Mouse (Mus musculus) right cerebral cortex, postnatal 36 days (tissue): ENCODE measurements around the gene Col4a3.

Source experiments
- DNase-seq, 2 experiments: peaks; one replicate each; pipeline ENCODE4 v3.0.0; 2022; ENCODE audit warnings: low spot score in 2 of 2, mixed read lengths in 1 of 2

Col4a3 gene

DNA sequence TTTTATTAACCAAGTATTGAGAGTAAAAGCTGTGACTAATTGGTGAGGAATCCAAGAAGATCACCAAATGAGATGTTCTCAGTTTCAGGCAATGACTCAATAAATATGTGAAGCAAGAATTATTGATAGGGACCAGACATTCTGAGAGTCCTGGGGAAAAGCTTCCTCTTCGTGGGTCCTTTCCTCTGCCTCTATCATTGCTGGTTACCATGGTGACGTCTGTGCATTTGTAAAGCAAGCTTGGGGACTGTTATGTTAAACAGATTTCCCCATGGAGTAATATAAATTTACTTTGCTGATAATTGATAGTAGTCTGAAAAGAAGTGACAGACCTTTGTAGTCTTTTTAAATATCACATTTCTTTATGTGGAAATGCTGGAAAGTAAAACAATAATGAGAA is 76.8 kb downstream of the Col4a3 start:
- no peak for DNase-seq

DNA sequence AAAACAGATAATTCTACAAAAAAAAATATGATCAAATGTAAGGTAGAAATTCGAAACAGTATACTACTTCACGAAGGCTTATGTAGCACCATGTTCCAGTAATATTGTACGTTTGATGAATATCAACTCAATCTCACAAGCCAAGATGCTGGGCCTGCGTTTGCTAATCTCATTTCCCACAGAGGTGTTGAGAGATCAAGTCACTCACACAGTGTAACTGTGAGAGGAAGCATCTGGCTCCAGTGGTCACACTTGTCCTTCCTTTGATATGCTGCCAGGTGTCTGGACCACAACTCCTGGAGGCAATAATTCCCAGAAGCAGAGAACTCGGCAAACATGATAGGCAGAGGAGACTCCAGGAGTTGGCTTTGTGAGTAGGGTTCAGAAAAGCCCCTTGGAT is 99.6 kb downstream of the Col4a3 start:
- no peak for DNase-seq

DNA sequence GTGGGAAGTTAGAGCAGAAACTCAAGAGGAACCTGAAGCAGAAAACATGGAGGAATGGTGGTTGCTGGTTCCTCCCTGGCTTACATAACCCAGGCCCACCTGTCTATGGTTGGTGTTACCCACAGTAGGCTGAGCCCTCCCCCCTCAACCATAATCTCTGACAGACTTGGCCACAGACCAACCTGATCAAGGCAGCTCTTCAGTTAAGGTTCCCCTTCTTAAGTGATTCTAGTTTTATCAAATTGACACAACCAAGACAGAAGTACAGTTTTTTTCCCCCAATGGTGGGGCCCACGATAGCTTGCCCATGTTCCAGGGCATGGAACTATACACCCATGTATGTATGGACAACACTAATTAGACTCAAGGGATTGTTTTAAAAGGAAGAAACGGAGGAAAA is 100.1 kb downstream of the Col4a3 start:
- no peak for DNase-seq

DNA sequence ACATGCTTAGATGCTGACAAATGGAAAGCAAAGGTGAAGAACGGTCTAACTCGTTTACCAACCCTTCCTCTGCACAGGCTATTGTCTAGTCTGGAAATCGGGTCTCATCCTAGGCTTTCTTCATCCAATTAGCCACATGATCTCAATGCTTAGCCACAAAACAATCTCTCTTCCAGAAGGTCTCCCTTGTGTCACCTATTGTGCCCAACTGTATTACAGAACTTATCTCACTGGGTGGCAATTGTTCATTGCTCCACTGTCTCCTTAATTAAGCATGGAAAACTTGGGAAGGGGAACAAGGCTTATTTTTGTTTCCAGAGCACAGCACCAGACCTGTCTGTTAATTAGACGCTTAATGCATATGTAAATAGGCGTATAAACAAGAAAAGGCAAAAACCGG is 101.2 kb downstream of the Col4a3 start:
- no peak for DNase-seq

DNA sequence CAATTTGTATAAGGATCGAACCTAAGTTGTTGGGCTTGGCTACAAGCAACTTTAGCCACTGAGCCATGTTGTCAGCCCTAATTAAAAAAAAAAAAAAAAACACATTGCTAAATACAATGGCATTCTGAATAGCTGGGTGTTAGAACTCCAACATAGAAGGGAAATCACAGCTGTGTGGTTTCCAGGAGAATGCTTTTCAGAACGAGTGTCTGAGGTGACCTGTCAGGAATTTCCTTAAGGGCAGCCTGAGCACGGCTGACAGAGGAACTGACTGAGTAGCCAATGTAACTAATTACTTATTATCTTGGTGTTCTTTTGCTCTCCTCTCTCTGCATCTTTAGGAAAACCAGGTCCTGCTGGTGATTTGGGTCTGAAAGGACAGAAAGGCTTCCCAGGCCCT is 109.2 kb downstream of the Col4a3 start:
- no peak for DNase-seq

DNA sequence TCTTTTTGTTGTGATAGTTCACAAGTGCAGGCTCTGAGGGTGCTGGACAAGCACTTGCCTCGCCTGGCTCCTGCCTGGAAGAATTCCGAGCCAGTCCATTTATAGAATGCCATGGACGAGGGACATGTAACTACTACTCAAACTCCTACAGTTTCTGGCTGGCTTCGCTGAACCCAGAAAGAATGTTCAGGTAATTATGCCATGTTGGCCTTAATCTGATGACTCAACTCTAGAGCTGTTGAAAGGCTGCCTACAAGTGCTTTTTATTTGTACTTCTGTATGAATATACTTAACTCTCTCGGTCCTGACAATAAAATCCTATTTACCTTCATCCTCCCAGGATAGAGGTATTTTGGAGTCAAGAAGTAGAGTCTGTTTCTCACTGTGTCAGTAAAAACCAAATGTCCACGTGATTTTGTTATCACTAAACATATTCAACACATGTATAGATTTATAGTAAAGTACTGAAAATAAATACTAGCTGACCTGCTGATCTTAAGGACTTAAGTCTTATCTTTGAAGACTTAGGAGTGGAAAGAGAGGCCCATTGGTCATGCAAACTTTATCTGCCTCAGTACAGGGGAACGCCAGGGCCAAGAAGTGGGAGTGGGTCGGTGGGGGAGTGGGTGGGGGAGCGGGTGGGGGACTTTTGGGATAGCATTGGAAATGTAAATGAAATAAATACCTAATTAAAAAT is 131.2 kb downstream of the Col4a3 start:
- DNase-seq, result no peak

DNA sequence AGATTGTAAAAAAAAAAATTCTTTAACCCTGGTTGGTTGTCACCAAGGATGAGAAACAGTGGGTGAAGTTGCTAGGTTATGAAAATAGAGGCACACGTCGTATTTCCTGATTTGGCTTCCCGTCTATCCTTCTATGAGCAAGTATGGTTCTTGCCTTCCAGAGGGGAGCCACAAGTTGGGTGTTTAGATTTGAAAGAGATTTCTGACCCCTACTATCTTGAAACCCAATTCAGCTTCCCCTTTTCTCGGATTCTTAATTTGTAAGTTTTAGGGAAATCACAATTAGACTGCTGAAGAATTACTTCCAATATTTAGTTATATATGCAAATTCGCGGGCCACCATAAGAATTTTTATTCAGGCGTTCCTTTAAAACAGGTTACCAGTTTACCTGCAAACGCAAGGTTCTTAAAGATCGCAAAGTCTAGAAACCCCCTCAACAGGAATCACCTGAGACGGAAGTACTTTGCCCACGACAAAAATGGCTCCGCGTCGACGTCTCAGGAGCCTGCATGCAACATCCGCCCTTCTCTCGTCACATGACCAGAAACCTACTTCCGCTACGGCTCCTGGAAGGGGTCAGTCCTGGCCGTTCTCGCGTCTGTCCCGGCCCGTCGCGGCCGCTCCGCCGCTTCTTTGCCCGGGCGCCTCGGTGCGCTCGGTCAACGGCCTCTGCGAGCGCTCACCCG is 137.8 kb downstream of the Col4a3 start, which contains the start of gene Mff:
TSS of gene Mff (plus strand) at position 552 of the 687 bp plus-strand sequence.
- peak; percentile 89 to 90 for DNase-seq

DNA sequence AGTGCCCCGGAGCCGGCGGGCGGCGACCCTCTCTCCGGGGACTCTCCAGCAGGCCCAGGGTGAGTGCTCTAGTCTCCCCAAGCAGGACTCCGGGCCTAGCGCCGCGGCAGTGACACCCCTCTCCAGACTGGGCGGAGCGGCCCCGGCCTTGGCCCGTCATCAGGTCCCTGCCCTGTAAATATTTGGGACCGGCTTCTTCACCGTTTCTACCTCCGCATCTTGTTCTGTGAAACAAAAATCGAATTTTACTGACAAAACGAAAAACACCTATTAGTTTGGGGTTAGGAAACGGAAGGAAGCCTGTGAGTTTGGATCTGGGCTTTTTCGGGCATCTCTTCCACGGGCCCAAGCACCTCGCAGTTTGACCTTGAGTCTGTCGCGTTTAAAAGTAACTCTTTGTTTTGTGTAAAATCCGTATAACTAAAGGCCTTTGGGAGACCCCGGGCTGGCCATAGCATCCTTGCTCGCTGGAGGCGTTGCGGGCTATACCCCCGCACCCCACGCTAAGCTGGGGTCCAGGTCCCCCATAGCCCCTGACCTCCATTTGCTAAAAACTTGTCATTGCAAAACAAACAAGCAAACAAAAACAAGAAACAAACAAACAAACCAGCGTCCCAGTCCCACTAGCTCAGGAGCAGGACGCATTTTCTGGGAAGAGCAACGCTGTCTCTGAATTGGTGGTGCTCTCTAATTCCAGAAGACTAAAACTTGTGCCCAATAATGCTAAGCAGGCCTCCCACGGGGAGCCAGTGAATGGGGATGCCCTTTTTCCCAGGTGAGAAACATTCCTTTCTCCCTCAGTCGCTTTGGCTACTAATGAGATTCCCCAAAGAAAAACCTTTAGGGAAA is 138.5 kb downstream of the Col4a3 start:
- DNase-seq, result no peak

DNA sequence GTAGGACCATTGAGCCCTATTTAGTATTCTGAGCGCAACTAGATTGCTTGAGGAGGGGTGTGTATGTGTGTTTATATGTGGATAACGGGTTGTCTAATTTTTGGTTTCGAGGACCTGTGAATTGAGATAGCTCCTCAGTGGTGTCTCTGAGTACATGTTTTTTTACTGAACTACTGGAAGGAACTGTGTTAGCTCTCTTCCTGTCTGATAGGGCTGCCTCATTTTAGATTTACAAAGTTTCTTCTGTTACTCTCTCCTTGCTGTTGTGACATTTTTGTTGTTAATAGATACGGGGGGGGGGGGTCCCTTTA is 139.1 kb downstream of the Col4a3 start:
- DNase-seq, result no peak

DNA sequence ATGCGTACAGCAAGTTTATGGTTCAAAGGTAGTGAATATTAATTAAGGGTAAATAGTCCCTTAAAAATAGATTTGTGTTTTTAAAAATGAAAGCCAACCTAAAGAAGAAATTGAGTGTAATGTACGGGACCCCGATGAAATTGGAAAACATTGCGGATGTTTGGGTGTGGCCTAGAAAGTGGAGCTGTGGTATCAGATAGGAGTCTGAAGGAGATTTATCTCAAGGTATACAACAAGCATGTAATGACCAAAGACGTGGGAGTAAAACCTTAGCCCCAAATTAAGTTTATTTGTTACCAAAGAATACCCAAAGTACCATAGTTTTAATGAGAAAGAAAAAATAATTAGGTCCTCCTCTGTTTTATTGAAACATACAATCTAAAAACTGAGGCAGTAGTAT is 139.8 kb downstream of the Col4a3 start:
- DNase-seq, result no peak

DNA sequence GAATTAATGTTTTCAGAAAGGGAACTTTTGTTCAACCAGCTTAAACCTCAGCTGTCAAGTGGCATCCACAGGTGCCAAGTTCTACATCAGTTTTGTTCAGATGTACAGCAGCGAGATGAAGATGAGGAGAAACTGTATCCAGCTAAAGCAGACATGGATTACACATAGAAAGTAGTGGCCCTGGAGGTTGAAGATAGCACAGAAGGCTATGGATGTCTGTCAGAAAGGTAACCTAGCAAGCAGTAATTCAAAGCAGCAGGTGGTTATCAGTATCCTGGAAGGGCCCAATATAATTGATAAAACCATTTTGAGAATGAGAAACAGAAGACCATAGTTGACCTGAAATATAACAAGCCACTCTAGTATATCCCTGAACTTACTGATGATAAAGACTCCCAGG is 146.6 kb downstream of the Col4a3 start:
- DNase-seq, result no peak

DNA sequence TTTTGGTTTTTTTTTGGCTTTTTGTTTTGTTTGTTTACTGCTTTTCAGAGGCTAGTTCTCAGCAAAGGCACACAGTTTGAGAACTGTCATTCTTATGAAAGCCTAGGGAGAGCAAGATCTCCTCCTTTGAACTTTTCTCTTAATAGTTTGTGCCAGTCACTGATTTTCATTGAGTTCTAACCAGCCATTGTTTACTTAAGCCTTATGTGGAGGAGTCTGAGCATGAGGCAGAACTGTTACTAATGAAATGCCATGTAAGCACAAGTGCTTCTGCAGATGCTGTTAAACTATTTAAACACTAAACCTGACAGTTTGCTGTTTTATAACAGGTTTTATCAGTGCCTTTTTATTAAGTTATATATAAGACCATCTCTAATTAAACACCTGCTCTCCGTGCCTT is 151.3 kb downstream of the Col4a3 start:
- DNase-seq, result no peak

DNA sequence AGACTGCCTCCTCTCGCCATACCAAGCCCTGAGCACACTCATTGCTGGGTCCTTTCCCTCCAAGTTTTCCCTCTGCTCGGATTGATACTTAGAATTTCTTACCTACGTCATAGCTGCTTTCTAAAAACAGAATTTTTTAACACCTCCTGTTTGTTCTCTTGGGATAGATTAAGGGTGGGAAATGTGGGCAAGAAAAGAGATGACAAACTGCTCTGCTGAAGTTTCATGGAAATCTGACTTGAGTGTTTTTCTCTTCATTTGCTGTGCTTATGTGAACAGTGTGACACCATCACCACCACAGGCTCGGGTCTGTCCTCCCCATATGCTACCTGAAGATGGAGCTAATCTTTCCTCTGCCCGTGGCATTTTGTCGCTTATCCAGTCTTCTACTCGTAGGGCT is 154.8 kb downstream of the Col4a3 start:
- DNase-seq, result no peak

DNA sequence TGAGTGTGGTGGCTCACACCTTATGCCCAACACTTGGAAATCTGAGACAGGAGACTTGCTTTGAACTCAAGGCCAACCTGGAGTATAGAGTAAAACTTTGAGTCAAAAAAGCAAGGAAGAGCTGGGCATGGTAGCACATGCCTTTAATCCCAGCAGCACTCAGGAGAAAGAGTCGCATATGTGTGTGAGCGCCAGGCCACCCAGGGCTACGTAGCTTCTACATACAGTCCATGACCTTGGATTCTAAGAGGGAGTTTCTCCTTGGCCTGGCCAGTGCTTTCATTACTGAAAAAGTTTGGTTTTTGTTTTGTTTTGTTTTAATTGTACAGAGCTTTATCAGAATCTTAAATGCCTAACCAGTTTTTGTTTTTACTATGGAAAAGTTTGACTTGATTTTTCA is 157.2 kb downstream of the Col4a3 start:
- DNase-seq, result no peak

DNA sequence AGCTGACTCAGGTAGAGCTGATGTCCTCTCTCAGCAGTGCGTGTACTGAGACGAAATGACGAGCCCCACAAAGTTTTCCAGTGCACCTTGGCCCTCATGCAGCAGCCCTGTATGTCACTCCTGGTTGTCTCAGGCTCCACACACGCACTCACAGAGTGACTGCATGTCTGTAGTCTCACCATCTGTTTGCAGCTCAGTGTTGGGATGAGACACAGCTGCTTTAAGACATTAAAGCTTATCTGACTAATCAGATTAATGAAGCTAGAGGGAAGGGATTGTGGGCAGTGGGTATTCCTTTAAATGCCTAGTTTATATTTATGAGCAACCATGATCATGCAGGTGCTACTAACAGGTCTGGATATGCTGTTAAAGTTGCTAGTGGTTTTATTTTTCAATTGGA is 159.7 kb downstream of the Col4a3 start:
- no peak for DNase-seq

DNA sequence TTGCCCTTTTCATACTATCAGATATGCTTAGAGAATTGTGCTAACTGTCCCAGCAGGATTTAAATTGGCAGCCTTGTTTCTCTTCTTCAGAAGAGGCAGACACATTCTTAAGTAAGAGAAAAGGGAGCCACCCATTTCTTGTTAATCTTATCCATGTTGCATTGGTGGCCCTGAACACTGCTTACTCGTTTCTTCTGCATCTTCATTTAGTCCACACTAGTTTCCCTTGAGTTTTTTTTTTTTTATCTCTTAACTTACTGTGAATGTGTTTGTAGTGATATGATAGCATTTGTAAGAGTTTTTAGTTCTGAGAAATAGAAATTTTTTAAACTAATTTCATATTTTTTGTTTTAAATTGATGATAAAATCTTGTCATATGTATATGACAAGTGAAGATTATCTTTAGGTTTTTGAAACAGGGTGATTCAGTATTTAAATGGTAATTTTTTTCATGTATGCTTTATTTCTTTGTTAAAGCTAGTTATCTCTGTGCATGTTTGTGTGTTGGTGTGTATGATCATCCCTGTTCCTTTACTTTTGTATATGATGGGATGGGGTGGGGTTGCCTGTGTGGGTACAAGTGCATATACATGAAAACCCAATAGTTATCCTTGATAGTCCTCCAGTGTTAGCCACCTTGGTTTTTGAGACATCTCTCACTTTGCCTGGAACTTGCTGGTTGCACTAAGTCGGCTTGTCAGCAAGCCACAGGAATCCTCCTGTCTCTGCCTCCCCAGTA is 161.2 kb downstream of the Col4a3 start:
- no peak for DNase-seq

DNA sequence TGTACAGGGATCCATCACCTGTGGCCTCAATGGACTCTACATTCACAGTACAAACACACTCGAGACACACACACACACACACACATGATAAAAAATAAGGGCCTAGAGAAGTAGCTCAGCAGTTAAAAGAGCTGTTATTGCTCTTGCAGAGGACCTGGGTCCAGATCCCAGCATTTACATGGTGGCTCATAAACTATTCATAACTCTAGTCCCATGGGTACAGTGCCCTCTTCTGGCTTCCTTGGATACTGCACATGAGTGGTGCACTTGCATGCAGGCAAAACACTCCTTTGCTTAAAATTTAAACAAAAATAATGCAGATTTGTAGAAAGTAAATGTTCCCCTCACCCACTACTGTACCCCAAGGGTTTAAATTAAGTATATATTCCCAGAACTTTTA is 172.8 kb downstream of the Col4a3 start:
- no peak for DNase-seq

DNA sequence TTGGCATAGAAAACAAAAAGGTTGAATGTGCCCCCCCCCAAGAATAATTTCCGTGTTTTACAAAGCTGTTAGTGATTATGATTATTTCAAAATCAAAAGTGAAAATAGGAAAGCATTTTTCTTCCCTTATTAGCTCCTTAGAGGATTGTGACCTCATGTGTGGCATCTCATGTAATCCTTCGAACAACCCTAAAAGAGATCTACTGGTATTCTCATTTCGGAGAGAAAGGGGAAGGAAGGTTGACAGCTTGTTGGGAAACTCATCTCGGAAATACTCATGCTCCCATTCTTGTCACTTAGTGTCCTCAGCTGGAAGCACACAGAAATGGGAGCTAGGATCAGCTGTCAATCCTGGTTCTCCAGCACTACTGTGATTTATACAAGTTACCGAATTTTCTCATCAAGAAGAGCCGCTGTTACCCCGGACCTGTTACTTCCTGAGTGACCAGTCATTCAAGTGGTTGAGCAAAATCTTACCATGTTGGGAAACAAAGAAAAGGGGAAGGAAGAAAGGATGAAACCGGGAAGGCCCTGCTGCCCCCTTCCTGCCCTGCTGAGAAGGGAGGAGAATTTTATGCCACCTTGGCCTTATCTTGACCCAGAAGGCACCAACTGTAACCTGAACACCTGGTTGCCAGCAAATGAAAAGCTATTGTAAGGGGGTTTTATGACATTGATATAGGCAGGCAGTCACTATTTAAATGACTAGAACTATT is 174.9 kb downstream of the Col4a3 start:
- DNase-seq, result no peak

DNA sequence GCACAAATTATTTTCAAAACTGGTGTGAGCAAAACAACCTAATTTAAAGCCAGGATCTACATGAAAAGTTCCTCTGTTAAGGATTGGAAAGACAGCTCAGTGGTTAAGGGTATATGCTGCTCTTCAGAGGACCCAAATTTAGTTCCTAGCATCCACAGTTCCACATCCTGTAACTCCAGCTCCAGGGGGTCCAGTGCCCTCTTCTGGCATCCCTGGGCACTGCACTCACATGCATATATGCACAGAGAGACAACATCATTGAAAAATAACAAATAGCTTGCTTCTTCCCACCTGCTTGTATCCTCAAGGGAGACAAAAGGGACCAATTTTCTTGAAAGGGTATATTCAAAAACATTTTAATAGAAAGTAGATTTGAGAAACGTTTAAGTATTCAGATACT is 175.6 kb downstream of the Col4a3 start:
- no peak for DNase-seq

DNA sequence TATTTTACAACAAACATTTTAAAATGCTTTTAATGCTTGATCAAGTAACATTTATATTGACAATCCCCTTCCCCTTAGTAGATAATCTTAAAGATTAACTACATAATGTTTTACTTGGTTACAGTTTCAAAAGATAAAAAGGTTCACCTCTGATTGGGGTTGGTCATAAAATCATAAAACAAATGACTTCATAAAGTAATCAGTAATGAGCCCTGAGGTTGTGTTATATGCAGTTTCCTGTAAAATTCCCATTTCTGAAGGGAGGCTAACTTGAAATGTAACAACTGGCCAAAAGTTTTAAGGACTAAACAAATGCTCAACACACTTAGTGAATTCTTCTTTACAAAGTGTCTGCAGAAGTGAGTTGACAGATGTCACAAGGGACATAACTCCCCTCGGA is 179.5 kb downstream of the Col4a3 start:
- DNase-seq, result no peak

DNA sequence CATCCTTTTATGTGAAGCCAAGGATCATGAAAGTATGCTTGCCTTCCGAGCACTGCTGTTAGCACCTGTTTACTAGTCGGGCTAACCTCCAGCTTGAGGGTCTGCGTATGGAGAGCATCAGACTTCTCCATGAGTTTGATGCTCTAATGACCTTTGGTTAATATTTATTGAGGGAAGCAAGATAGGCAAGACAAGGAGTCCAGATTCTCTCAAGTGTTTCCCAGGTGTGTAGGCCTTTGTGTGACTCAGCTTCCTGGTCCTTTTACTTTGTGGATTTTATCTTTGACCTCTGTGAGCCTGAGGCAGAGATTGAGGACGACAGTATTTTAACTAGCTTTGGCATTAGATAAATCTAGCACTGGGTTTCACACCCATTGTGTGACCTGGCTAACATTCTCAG is 179.9 kb downstream of the Col4a3 start:
- no peak for DNase-seq

DNA sequence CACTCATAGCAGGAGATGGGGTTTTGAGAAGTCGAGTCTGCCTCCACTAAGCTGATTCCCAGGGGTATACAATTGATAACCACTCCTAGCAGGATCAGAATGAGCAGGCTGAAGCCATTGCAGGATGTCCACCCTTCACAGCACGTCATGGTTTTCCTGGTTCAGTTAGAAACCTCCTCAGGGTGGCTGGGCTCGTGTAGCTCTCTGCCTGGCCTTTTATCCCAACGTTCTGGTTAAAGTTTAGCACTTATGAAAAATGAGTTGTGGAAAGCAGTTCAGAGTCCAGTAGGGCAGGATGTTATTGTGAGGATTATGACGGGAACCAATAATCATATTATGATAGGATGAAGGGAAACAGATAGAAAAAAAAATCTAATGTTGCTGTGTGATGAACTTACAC is 181.5 kb downstream of the Col4a3 start, which contains the start of gene Tm4sf20:
TSS of gene Tm4sf20 (minus strand) at position 193 of the 400 bp plus-strand sequence.
- no peak for DNase-seq
